Mouse (Mus musculus) olfactory bulb, adult 2 months (tissue): Measurements from ENCODE around the gene Gm21985. TPM values are rescaled to one million over a fixed set of nuclear protein-coding genes. Genes with fewer than 3 reads are reported as not detected.
A peak's percentile ranks its signal among the peaks of the same experiment; 100 is the strongest.

Source experiments
- H3K27ac ChIP-seq: fragments of 200-500 bp; 2 replicates; pipeline ENCODE4 v1.5.1; 2012; ENCODE audit warnings: low read depth, low read length; ENCODE audit not compliant: insufficient read depth
- H3K4me1 ChIP-seq: fragments of 200-500 bp; 2 replicates; pipeline ENCODE4 v1.6.1; 2012; ENCODE audit warnings: low read length; ENCODE audit not compliant: control insufficient read depth, insufficient read depth
- H3K4me3 ChIP-seq: fragments of 200-500 bp; 2 replicates; pipeline ENCODE4 v1.5.1; 2012; ENCODE audit warnings: mild to moderate bottlenecking, low read depth, low read length, moderate library complexity; ENCODE audit not compliant: insufficient read depth
- CTCF ChIP-seq: fragments of 200-500 bp; IDR thresholded peaks from 2 replicates; pipeline ENCODE4 v1.5.1; 2012; ENCODE audit warnings: low read depth, mild to moderate bottlenecking, low read length, moderate library complexity; ENCODE audit not compliant: insufficient read depth
- POLR2A ChIP-seq: fragments of 200-500 bp; IDR thresholded peaks from 2 replicates; pipeline ENCODE4 v1.6.1; 2012; ENCODE audit warnings: mild to moderate bottlenecking, low read depth, low read length, moderate library complexity; ENCODE audit not compliant: insufficient read depth
- WGBS: fragments of 180-500 bp; shearing (Covaris S2); methylation state at CpG from one replicate; pipeline ENCODE4 v1.1.7; 2018; 5-methylcytosine and 5-hydroxymethylcytosine counted together
- polyA plus RNA-seq: library from polyadenylated mRNA; stranded (reverse); fragments of >200 nt; gene quantifications from 2 replicates; pipeline ENCODE4 v1.2.4, GENCODE M21; 2012; ENCODE audit warnings: low replicate concordance; ENCODE audit not compliant: missing spikeins, insufficient read depth, insufficient read length

The Gm21985 gene
- polyA plus RNA-seq, 1 experiment, result not detected

DNA sequence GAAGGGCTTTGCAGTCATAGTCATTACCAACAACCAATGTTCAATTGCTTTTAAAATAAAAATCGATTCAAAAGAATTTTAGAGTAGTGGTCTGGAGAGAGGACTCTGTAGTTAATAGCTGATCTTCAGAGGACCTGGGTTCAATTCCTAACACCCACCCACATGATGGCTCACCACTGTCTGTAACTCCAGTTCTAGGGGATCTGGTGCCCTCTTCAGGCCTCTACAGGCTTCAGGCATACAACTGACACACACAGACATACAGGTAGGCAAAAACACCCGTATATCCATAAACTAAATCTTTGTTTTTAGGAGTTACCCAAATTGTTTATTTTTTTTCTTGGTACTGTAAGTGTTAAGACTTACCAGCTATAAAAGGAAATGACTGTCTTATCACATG, 73.6 kb downstream of the Gm21985 start:
- Histone ChIP-seq H3K27ac (no peak overlapping the region), H3K4me1 (no peaks in the 10 kb centered on the region), H3K4me3 (no peak overlapping the region)
- TF ChIP-seq CTCF, result no peak
- no peak for TF ChIP-seq POLR2A
- WGBS, result 93% methylated on average over 2 of the region's 2 CpGs

DNA sequence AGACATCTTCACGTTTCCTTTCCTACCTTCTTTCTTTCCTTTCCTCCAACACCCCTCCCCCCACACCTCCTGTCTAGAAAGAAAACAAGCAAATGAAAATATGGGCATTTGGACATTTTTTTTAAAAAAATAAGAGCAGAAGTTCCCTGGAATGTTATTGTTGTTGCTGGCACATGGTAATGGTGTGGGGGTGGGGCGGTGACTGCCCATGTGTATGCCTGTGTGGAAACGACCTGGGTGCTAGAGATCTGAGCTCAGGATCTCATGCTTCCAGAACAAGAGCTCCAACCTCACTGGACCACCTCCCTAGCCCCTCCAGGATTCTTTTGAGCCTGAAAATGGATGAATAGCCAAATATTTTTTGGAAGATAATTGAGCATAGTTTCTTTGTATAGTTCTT, 75.0 kb downstream of the Gm21985 start:
- H3K4me1 ChIP-seq, result no peaks in the 10 kb centered on the region
- 73% methylated on average over 3 of the region's 3 CpGs for WGBS
- no peak overlapping the region for H3K27ac ChIP-seq
- no peak for TF ChIP-seq POLR2A
- no peak for TF ChIP-seq CTCF
- H3K4me3 ChIP-seq, result no peak overlapping the region

- Histone ChIP-seq H3K4me3 (no peak overlapping the region), H3K4me1 (no peaks in the 10 kb centered on the region), H3K27ac (no peak overlapping the region)
- TF ChIP-seq POLR2A (no peak), CTCF (no peak)
- 94% methylated on average over 3 of the region's 3 CpGs for WGBS
Observed at GRCm38 (mm10) chr2:112348246-112348645, 82.1 kb downstream of the Gm21985 start.

GRCm38 (mm10) chr2:112353685-112354455, 87.8 kb downstream of the Gm21985 start:
- TF ChIP-seq POLR2A (no peak), CTCF (no peak)
- 89% methylated on average over 7 of the region's 7 CpGs for WGBS
- H3K4me3 ChIP-seq, result no peak overlapping the region
- no peak overlapping the region for H3K27ac ChIP-seq
- H3K4me1 ChIP-seq, result no peaks in the 10 kb centered on the region

DNA sequence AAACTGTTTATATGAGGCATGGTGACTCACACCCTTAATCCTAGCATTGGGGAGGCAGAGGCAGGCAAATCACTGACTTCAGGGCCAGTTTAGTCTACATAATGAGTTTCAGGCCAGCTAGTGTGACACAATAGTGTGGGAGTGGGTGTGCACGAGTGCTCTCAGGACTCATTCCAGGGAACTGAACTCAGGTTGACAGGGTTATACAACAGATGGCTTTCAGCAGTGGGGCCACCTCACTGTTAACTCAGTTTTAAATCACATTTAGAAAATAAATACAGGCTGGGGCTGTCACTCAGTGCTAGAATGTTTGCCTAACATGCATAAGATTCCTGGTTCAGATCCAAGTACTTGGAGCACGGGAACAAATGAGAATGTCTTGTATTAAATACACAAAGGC, 93.5 kb downstream of the Gm21985 start:
- Histone ChIP-seq H3K4me1 (no peaks in the 10 kb centered on the region), H3K4me3 (no peak overlapping the region), H3K27ac (no peak overlapping the region)
- 35% methylated on average over 2 of the region's 2 CpGs for WGBS
- no peak for TF ChIP-seq POLR2A

GRCm38 (mm10) chr2:112360012-112360780, 94.1 kb downstream of the Gm21985 start:
- H3K4me3 ChIP-seq, result no peak overlapping the region
- no peak for TF ChIP-seq CTCF
- TF ChIP-seq POLR2A, result no peak
- WGBS, result 84% methylated on average over 12 of the region's 12 CpGs
- no peaks in the 10 kb centered on the region for H3K4me1 ChIP-seq
- no peak overlapping the region for H3K27ac ChIP-seq

- no peak overlapping the region for H3K4me3 ChIP-seq
- WGBS, result 81% methylated on average over 2 of the region's 2 CpGs
- no peaks in the 10 kb centered on the region for H3K4me1 ChIP-seq
- no peak overlapping the region for H3K27ac ChIP-seq
- TF ChIP-seq POLR2A (no peak), CTCF (no peak)
Observed at GRCm38 (mm10) chr2:112360781-112361169, 94.7 kb downstream of the Gm21985 start.

DNA sequence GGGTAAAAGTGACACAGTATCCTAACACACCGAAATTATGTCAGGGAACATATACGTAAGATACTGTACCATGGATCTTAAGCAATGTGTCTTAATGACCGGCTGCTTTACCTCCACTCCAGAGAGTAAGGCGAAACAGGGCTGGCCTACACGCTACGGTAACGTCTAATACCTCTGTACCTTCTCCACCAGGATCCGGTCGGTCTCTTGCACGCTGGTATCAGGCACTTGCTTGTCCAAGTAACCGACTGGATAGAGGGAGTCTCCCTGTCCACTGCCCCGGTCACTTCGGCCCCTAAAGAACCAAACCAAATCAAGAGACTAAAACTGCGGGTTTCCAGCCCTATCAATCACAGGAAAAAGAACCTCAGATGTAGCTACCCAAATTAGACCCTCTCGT, 101.1 kb downstream of the Gm21985 start:
- no peak for TF ChIP-seq POLR2A
- TF ChIP-seq CTCF, result no peak
- Histone ChIP-seq H3K4me1 (no peaks in the 10 kb centered on the region), H3K4me3 (peak overlapping the region; percentile 97), H3K27ac (0 out of 2 replicates have a peak overlapping the region, but pooled peaks have one; percentile 40)
- 14% methylated on average over 15 of the region's 15 CpGs for WGBS

DNA sequence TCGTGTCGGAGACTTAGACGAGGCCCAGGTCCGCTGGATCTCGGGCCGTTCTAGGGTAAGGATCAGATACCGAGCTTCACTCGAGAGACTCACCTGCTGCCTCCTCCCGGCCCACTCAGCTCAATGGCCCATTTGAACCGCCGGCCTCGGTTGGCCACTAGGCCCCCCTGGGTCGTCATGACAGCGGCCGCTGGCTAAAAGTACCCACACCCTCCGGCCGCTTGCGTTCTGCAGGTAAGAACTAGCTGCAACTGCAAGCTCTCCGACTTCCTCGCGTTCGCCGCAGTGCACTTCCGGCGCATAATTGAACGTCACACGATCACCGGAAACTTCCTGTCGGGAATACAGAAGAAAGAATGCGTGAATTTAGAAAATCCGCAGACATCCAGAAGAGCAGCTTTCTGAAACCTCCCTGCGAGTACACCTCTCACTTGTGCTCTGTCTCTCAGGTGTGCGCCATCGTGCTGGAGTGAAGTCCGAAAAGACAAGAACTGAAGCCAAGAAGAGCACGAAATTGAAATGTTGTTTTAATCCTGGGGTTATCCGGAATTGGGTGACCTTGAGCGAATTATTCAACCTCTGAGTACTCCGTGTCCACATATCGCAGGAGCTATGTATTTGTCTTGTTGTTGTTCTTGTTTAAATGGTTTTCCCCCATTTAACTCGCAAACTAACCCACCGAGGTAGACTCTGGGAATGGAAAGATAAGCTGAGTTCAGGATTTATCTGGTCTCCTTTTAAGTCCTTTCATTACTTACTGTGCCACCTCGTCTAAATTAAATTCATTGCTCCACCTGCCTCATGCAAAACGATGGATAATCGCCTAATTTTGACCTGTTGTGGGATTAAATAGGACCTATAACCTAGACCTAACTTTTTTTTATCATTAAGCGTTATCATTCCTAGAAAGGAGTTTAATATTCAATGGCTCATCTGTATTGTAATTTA, 101.9 kb downstream of the Gm21985 start, which contains the start of gene Emc4:
TSS of gene Emc4 (minus strand) at position 302 of the 948 bp plus-strand sequence.
- Histone ChIP-seq H3K4me3 (peak within 1 kb of the TSS; percentile 97), H3K27ac (peak within 1 kb of the TSS; percentile 97), H3K4me1 (no peaks in the 10 kb centered on the region)
- WGBS, result 1% methylated on average over 46 of the region's 46 CpGs
- TF ChIP-seq POLR2A (peak; percentile 80), CTCF (no peak)
